Mouse (Mus musculus) spleen, postnatal 10 days (tissue): ENCODE results near the gene Lancl1.

Experiments used
- DNase-seq, 2 experiments: peaks; one replicate each; pipeline ENCODE4 v3.0.0; 2021 to 2022; ENCODE audit warnings: low spot score in 2 of 2

Lancl1 gene

GRCm38 (mm10) chr1:67017101-67017870 lies 21.4 kb downstream of the Lancl1 start:
- no peak for DNase-seq

DNA sequence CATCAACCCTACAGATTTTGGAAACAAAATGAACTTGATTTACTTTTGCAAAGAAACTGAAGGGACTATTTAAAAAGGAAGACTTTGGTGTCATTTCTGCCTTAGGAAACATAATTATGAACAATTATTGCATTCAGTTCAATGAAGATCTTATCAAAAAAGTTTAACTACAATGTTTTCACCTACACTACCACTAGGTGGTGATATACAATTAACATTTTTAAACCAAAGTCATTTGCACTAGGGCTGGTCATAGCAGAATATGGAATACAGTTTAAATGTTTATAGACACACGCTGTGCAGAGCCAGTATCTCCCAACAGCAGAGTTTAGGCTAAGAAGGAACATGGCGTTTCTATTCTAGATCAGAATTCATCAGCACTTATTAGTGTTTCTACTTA lies 24.5 kb downstream of the Lancl1 start:
- no peak for DNase-seq

DNA sequence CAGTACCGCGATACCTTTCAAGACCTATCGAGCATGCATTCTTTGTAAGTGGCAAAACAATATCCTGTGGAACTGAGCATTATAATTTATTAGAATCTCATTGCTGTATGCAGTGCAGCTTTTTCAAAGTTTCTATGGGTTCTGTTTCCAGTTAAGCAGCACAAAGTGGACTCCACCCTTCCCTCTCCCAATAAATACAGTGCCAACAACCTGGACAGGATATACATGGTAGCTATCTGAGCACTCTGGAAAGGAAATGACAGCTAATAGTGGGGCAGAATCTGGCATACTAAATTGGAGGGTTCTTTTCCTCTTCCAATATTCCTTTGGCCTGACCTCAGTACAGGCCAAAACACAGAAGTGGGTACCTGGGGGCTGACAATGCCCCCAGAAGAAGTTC lies 28.2 kb downstream of the Lancl1 start:
- DNase-seq, result no peak

- DNase-seq, result peak in 1 of 2 experiments; percentile 36
Observed at GRCm38 (mm10) chr1:67003699-67004098, 35.0 kb downstream of the Lancl1 start.

- DNase-seq, result no peak
Observed at GRCm38 (mm10) chr1:67002226-67002625, 36.4 kb downstream of the Lancl1 start.

- no peak for DNase-seq
Observed at GRCm38 (mm10) chr1:67001367-67001766, 37.3 kb downstream of the Lancl1 start.

GRCm38 (mm10) chr1:67000484-67000883 lies 38.2 kb downstream of the Lancl1 start:
- DNase-seq, result no peak

DNA sequence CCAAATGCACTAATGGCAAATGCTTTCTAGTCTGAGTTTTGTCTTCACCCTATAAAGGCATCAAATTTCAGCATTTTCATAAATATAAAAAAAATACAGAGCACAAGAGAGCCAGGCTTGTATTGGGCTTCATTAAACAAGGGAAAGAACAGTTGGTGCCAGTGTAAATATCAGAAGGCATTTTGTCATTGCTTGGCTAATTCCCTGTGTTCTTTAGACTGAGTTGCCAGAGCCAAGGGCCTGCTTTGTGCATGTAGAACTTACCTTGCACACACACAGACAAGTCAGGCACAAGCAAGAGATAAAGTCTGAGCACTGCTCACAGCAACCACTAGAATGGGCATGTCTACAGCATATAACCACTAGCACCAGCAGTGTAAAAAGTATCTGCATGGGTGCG lies 40.1 kb downstream of the Lancl1 start:
- no peak for DNase-seq

DNA sequence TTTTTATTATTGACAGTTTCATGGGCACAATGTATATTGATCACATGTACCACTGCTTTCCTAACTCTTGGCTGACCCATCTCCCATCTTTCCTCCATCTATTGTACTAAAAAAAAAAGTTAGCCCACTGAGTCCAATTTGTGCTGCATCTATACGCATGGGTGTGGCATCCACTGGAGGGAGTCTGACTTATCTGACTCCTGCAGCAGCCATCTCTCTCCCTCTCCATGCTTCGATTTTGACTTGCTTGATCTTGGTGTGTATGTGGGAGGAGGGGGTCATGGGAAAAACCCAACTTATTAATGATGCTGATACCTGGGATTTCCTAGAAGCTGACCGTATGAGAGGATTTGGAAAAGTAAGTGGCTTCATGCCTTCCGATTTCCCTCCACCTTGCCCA lies 40.5 kb downstream of the Lancl1 start:
- no peak for DNase-seq

DNA sequence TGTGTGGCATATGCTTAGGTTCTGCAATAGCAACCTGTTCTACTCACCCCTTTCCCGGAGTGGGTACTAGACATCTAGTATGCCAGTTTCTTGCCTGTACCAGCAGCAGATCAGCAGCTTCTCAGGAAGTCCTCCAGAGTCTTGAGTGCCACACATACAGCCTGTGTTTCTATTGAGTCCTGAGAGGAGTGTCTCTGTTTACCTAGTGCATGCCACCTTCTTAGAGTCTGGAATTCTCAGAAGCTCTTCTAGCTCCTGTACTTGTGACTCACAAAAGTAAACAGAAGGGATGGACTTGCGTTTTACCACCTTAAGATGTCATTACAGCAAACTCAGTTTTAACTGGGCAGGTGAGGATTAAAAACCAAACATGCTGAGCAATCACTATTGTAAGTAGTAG lies 41.9 kb downstream of the Lancl1 start:
- DNase-seq, result no peak

GRCm38 (mm10) chr1:66992764-66993163 lies 45.9 kb downstream of the Lancl1 start:
- DNase-seq, result no peak

GRCm38 (mm10) chr1:66987558-66988190 lies 51.0 kb downstream of the Lancl1 start:
- no peak for DNase-seq

DNA sequence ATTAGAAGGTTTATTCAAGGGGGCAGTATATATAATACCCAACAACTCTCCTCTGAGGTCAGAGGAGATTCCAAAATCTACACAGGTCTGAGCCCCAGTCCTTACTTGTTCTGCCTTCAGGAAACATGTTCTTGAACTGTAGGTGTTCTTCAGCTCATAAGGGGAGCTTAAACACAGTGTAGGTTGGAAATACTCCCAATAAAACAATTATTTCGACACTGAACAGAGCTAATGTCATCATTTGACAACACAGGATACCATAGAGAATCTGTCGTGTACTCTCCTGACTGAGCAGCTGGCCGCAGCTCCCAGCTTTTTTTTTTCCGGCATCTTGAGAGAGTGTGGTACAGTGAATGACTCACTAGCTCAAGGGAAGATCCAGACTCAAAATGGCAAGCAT lies 52.8 kb downstream of the Lancl1 start:
- DNase-seq, result no peak

- no peak for DNase-seq
Observed at GRCm38 (mm10) chr1:66985129-66985698, 53.5 kb downstream of the Lancl1 start.

DNA sequence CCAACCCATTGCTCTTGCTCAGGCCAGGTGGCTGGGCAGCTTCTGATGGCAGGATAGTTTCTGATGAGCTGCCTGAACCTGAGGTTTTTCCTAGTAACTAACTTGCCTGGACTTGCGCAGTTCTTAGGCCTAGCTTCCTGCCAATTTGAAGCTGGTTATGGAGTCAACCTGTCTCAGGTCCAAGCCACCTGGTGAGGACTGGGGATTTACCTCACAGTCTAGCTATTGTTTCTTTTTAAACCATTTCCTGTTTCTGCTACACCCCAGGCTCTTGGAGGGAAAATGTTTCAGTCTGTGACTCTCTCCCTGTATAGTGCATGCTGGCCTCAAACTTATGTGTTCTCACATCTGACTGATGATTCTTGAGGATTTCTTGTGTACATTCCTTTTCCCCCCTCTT lies 58.5 kb downstream of the Lancl1 start:
- DNase-seq, result no peak

- DNase-seq, result no peak
Observed at GRCm38 (mm10) chr1:66975456-66975855, 63.2 kb downstream of the Lancl1 start.

GRCm38 (mm10) chr1:66964857-66965256 lies 73.8 kb downstream of the Lancl1 start:
- no peak for DNase-seq

DNA sequence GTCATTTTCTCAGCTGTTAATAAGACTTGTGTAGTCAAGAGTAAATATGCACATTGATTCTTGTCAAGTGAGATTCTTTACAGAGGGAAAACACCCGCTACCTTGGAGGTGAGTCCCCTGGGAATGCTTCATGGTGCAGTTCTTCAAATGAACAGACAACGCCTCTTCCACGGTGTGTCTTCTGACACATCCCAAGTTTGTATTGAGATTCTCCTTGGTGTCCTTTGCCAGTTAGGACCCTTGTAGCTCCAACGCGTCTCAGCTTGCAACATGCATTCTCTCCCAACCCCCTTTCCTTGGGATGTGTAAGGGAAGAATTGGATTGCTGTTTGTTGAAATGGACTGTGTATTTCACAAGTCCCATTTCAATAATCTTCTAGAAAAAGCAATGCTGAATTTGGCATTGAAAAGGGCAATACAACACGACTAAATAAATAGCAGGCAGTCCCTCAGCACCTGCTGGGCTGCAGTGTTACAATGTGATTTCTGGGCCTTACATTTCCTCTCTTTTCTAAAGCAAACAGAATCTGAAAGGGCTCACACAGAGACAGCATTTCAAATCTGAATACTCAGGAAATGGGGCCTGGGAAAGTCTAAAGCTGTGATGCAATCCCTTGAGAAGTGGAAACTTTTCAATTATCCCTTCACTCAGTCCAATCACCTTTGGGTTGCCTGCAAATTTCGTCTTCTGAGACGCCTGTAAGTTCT lies 78.0 kb downstream of the Lancl1 start:
- DNase-seq, result no peak

GRCm38 (mm10) chr1:66957361-66957760 lies 81.3 kb downstream of the Lancl1 start:
- no peak for DNase-seq

DNA sequence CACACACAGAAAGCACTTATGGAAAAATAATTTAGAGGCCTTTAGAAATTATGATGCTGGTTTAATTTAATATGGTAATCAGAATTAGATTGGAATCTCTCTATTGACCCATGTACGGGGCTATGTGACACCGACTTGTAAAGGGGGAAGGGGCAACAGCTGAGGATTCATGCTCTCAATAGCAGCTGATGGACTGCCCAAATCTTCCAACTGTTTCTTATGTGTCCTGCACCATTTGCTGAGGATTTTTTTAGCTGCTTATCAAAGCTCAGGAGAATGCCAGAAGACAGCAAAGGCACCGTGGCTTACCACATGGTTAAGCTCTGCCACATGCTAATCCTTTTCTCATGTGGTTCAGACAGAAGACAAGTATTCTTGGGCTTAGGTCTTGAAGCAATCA lies 87.6 kb downstream of the Lancl1 start:
- no peak for DNase-seq
